Mouse (Mus musculus) 3T3-L1 (cell line): Measurements from ENCODE around the gene Ift22.
"Not testable (repeated sequence)": the region's sequence is repeated elsewhere in the genome, so short reads cannot be mapped to it uniquely, and the experiment has no call there.

Experiments used
- DNase-seq: peaks from one replicate; pipeline ENCODE4 v3.0.0-alpha.2; 2015; ENCODE audit warnings: low read depth, low spot score

Gene Ift22

DNA sequence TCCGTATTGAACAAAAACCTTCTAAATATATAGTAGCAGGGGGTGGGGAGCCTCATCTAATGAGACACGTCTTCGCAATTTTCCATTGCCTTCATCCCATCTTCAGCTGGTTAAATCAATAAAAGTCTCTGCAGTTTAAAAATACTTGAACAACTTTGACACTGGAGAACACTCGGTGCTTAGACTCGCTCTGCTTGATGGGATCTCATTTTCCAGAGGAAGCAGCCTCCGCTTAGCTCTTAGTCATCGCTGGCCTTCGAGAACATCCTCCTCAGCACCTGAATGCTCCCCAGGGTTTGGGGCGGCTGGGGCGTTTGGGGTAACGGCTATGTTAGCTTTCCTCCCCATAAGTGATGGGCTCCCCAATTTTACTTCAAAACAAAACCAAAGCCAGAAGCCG, 37.1 kb downstream of the Ift22 start:
- no peak for DNase-seq

DNA sequence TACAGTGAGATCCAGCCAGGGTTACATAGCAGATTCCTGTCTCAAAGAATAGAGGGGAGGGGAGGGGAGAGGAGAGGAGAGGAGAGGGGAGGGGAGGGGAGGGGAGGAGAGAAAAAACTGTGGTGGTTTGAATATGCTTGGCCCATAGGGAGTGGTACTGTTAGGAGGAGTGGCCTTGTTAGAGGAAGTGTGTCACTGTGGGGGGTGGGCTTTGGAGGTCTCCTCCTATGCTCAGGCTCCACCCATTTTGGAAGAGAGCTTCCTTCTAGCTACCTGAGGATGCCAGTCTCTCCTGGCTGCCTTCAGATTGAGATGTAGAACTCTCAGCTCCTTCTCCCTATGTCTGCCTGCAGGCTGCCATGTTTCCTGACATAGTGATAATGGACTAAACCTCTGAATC, 39.9 kb downstream of the Ift22 start:
- DNase-seq, result no peak

DNA sequence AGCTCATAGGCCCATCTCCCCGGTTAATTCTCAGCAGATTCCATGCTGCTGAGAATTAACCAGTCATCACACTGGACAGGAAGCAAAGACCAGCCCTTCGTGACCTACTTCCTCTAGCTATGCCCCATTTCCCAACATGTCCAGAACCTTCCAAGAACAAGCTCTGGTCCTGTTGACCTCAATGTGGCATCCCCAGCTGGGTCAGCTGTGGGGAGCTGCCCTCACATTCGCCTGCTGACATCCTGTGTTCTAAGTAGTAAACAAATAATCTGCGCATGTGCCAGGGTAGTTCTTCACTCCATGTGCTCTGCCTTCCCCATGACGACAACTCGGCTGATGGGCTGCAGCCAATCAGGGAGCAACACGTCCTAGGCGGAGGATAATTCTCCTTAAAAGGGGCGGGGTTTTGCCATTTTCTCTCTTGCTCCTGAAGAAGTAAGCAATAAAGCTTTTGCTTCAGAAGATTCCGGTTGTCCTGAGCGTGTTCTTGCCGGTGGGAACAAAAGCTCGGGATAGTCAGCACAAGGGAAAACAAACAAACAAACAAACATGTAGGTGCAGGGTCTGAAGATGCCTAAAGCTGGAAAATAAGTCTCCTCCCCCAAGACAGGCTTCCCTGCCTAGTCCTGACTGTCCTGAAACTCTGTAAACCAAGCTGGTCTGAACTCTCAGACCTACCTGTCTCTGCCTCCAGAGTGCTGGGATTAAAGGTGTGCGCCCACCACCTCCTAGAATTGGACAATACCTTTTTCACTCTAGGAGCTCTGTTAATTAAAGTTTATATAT, 41.8 kb downstream of the Ift22 start:
- DNase-seq, result not testable (repeated sequence)

DNA sequence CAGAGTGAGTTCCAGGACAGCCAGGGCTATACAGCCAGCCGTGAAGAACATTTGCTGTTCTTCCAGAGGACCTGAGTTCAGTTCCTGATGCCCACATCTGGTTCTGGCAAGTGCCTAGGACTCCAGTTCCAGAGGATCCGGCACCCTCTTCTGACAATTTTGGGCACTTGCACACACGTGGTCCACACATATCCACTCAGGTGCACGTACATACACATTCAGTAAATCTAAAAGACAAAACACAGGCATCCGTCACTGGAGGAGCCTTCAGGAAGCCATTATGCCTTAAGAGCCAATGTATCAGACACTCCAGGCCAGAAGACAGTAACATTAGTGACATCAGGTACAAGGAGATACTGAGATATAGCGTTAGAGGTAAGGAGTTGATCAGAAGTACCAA, 42.6 kb downstream of the Ift22 start:
- no peak for DNase-seq

DNA sequence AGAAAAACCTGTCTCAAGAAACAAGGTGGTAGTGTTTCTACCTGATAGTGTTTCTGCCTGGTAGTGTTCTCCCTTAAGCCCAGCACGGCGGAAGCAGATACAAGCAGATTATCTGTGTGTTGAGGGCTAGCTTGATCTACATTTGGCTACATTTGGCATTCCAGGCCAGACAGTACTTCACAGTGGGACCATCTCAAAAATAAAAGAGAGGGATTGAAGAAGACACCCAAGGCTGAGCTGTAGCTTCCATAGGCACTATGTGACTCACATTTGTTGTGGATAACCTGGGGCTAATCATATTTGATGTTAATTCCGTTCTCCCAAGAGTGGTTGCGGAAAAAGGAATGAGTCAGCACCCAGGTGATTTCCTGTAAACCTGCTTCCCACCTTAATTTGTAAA, 44.2 kb downstream of the Ift22 start:
- DNase-seq, result no peak

DNA sequence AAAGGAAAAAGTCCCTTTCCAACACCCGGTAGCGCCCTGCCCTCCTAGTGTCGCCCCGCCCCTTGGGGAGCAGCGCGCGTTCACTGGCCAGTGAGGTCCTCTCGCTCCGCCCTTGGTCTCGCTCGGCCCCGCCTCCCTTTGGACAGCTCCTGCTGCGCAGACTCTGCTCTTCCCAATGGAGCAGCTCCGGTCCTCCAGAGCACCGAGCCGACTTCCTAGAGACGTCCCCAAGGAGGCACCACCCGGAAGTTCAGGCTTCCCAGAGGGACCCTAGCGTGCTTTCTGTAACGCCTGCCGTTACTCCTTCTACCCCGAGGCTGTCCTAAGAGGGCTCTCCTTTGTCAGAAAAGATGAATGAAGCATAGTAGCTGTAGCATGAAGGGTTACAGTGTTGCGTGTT, 45.1 kb downstream of the Ift22 start, which contains the start of gene Fis1:
Gene Fis1, plus strand, starts transcription at position 261 of the 400 bp plus-strand sequence.
- DNase-seq, result peak; percentile 100

DNA sequence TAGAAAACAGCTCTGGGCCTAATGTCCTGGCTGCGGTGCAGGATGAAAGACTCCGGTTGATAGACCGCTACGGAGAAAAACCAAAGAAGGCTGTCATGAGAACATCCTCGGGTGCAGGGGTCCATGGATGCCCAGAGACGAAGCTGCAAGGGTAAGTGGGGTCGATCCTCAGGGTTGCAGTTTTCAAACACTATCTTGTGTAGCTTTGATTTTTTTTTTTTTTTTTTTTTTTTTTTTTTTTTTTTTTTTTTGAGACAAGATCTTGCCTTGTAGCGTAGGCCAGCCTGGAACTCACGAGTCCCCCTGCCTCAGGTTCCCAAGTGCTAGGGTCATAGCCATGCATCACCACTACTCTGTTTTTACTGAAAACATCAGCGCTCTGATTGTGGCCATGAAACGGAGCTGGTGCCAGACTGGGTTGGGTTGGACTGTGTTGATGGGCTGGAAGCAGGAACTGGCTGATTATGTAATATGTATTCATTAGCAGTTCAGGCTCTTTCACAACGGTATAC, 45.5 kb downstream of the Ift22 start:
- DNase-seq, result peak; percentile 59

DNA sequence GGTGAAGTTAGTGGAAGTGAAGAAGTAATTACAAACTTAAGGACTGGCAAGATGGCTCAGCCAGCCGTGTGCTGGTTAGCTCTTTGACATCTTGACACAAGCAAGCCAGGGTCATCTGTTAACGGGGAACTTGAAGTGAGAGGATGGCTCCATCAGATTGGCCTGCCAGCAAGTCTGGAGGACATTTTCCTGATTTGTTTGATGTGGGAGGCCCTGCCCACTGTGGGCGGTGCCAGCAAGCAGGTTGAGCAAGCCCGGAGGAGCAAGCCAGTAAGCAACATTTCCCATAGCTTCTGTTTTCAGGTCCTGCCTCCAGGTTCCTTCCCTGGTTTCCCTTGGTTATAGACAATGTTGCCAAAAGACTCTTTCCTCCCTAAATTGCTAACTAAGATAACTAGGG, 47.7 kb downstream of the Ift22 start:
- DNase-seq, result no peak

DNA sequence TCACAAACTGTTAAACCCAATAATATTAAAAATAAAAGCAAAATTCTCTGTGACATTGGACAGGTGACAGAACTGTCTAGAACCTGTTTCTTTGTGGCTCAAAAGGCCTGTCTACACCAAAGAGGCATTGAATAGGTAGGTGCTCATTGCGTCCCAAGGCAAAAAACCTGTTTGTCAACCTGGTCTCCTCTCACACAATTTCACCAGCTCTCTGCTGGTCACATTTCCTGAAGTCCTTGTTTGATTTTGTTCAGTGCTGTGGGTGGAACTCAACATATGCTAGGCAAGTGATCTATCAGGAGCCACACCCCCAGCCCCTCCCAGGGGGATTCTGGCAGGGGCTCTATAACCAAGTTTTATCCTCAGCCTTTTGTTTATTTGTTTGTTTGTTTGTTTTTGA, 49.3 kb downstream of the Ift22 start:
- no peak for DNase-seq

DNA sequence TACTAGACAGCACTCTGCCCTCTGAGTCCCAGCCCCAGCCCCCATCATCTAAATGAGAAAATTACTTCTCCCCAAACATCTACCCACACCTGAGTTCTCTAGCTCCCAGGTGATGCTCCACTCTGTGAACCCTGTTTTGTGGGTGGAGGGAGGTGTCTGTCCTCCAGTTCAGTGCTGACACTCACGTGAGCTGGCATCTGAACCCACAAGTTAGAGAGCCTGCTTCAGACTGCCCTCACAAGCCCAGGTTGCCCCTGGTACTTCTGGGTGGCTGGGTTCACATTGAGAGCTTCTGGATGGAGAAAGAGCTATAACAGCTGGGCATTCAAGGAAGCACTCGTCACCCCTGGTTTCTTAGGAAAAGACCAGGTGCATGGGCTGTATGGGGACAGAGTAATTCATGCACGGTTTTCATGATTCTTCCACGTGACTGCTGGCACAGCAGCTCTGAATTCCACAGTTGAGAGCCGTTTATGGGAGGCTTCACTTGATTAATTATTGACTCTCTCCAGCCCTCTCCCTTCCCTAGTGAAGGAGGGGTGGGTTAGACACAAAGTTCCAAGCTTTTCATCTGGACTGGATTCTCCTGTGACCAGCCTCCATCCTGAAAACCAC, 51.1 kb downstream of the Ift22 start:
- DNase-seq, result no peak

DNA sequence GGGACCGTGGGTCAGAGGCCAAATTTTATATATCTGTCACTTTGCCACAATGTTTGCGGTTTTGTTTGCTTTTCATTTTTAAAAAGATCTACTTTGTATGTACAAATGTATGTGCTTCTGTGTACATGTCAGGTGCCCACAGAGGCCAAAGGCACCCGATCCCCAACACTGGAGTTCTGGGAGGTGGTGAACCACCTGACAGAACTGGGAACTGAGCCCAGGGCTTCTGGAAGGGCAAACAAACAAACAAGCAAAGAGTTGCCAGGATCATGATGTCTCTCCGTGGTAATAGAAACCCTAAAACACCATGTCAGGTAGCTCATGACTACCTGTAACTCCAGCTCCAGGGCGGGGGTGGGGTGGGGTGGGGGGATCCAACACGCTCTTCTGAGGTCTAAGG, 52.1 kb downstream of the Ift22 start:
- no peak for DNase-seq

DNA sequence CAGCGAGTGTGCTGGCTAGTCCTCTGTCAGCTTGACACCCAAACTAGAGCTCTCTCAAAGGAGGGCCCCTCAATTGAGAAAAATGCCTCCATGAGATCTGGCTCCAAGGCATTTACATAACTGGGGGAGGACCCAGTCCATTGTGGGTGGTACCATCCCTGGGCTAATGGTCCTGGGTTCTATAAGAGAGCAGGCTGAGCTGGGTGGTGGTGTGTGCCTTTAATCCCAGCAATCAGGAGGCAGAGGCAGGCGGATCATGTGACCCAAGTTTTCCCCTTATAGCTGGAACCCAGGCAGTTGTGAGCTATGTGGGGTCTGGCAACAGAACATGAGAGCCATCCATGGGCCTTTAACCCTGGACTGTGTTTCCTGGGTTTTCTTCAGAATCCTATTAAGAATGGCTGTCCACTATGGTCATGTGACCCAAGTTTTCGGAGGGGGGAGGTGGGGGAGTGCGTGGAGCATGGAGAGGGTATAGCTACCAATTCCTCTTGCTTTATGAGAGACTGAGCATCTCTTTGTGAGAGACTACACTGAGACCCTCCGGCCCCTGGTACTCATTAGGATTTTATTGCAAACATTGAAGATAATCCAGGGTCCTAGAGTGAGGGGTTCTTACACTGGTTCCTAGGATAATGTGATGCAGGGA, 53.5 kb downstream of the Ift22 start:
- DNase-seq, result peak; percentile 76

DNA sequence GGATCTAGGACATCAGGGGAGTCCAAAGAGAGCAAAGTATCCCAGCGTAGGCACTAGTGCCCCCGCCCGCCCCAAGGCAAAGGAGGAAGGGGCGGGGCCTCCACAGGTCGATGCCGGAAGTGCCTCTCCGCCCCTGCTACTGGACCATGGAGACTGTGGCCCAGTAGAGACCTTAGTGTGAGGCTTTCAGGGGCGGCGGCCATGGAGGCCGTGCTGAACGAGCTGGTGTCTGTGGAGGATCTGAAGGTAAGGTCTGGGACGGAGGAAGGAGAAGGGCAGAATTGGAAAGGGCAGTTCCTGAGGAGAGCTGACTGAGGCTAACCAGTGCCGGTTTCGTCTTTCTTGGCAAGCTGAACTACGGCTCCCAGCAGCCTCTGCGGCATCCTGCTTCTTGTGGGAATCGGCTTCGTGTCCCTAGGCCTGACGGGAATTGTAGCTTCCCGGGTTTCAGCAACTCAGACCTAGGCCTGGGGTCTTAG, 54.1 kb downstream of the Ift22 start:
- DNase-seq, result peak; percentile 97

DNA sequence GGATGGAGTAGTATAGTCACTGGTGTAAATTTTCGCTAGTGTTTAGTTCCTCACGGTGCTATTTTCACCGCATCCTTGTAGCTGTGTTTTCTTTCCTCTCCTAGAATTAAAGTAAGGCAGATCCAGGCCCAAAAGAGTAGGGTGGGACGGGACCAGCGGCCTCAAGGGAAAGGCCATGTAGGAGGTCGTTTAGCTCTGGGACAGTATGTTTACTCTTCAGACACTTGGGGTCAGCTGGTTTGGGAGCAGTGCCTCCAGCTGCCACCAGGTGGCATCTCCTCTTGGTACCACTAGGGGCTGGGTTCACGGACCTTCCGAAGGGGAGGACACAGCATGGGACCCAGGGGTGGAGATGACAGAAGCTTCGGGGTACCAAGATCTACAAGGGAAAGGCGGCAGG, 54.6 kb downstream of the Ift22 start:
- peak; percentile 93 for DNase-seq

DNA sequence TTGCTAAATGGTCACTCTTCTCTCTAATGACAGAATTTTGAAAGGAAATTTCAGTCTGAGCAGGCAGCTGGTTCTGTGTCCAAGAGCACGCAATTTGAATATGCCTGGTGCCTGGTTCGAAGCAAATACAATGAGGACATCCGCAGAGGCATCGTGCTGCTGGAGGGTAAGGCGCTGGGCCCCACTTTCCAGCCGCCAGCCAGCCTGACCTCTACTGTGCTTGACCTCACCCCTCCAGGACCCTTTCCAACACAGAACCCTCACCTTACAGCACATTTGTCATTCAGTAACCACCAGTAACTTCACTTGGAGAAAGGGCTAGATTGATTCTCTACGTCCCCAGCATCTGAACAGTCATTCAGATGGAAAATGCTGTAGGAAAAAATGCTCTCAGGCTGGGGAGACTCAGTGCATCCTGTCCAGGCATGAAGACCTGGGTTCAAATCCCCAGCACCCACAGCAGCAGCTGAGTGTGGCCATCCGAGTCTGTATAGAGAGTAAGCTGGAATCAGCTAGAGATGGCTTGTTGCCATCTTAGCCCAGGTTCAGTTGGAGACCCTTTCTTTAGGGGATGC, 55.1 kb downstream of the Ift22 start:
- no peak for DNase-seq
